Mouse (Mus musculus): ENCODE measurements at regions not wholly inside any gene's neighbourhood (a gene's known extent, or its start where the extent isn't known, plus 50 kb on each side); places are given as distances from the start of the nearest gene placed in this dataset.

DNA sequence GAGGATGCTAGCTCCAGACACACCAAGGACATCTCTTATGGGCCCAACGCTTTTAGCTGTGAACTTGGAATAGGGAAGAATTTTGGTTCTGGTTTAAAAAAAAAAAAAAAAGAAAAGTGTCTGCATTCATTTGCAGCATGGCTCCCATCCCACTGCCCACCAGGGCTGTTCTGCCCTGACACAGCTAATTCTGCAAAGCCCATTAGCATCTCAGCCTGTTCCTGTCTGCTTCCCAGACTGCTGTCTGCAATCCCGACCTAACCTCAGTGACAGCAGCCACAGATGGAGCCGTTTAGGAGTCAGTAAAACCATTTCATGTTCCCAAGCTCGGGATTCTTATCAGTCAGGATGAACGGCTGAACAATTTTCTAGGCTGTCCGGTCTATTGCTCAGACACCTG, 537.8 kb downstream of the Grin2a start:
- Histone ChIP-seq H3K9me3 (replicated peaks) (no peaks in the 10 kb centered on the region), H3K4me1 (ENCODE audit: insufficient read depth, low read depth, low read length) (no peaks in the 10 kb centered on the region), H3K4me3 (ENCODE audit: low read depth, low read length) (no peak overlapping the region), H3K36me3 (replicated peaks) (no peaks in the 10 kb centered on the region), H3K27me3 (ENCODE audit: insufficient read depth, low read length) (no peaks in the 10 kb centered on the region)
- TF ChIP-seq TAL1 (conservative IDR thresholded peaks at IDR 0.05; ENCODE audit: low read depth, low read length) (no peak), POLR2AphosphoS5 (IDR thresholded peaks at IDR 0.05; ENCODE audit: insufficient replicate concordance, low read depth, low read length) (no peak), GATA2 (IDR thresholded peaks at IDR 0.05; ENCODE audit: borderline replicate concordance, low read depth, low read length) (no peak), CTCF (IDR thresholded peaks at IDR 0.05; ENCODE audit: low read depth, low read length) (no peak), GATA1 (IDR thresholded peaks at IDR 0.05; ENCODE audit: borderline replicate concordance, low read length) (no peak)
- ATAC-seq (ENCODE audit: extremely low read depth, insufficient number of reproducible peaks, low FRiP score, poor library complexity, severe bottlenecking) (no peak), DNase-seq (ENCODE audit: low spot score) (no peak)

DNA sequence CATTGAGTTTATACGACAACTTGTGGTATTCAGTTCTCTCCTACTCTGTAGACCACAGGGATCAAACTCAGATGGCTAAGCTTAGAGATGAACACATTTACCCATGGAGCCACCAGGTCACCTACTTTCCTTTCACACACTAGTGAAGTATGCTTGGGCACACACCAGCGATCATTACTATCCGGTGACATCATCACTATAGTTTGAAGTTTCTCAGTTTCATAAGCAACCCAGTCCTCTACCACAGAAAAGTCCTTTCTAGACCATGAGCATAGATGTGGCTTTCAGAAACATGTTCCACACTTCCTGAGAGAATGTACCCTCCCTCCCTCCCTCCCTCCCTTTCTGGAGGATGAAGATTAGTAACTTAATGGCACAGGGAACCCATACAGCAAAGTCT, 532.9 kb downstream of the Grin2a start:
- H3K9me3 ChIP-seq (replicated peaks): no peaks in the 10 kb centered on the region
- no peak for TF ChIP-seq TAL1 (conservative IDR thresholded peaks at IDR 0.05; ENCODE audit: low read depth, low read length)
- no peak for TF ChIP-seq GATA2 (IDR thresholded peaks at IDR 0.05; ENCODE audit: borderline replicate concordance, low read depth, low read length)
- no peak for TF ChIP-seq POLR2AphosphoS5 (IDR thresholded peaks at IDR 0.05; ENCODE audit: insufficient replicate concordance, low read depth, low read length)
- no peak for TF ChIP-seq GATA1 (IDR thresholded peaks at IDR 0.05; ENCODE audit: borderline replicate concordance, low read length)
- no peak for TF ChIP-seq CTCF (IDR thresholded peaks at IDR 0.05; ENCODE audit: low read depth, low read length)
- H3K4me3 ChIP-seq (ENCODE audit: low read depth, low read length): no peak overlapping the region
- H3K4me1 ChIP-seq (ENCODE audit: insufficient read depth, low read depth, low read length): no peaks in the 10 kb centered on the region
- H3K36me3 ChIP-seq (replicated peaks): no peaks in the 10 kb centered on the region
- H3K27me3 ChIP-seq (ENCODE audit: insufficient read depth, low read length): no peaks in the 10 kb centered on the region
- ATAC-seq (ENCODE audit: extremely low read depth, insufficient number of reproducible peaks, low FRiP score, poor library complexity, severe bottlenecking) (no peak), DNase-seq (ENCODE audit: low spot score) (no peak)

DNA sequence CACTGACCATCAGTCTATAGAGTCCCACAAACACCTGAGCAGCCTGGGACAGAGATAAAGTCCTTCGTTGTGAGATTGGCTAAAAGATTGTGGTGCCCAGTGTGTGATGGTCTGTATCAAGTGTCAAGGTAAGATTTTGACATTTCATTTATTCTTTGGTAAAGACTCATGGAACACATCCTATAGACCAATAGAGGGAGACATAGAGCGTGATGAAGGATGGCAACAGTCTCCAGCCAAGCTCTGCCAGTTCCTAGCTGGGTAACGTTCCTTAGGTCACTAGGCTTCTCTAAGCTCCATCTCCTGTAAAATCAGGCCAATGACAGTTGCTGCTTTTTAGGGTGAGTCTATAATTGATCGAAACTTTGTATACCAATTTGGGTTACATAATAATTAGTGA, 526.0 kb downstream of the Grin2a start:
- no peaks in the 10 kb centered on the region for H3K36me3 ChIP-seq (replicated peaks)
- TF ChIP-seq TAL1 (conservative IDR thresholded peaks at IDR 0.05; ENCODE audit: low read depth, low read length): no peak
- no peak for TF ChIP-seq GATA2 (IDR thresholded peaks at IDR 0.05; ENCODE audit: borderline replicate concordance, low read depth, low read length)
- no peak for TF ChIP-seq GATA1 (IDR thresholded peaks at IDR 0.05; ENCODE audit: borderline replicate concordance, low read length)
- no peak for TF ChIP-seq CTCF (IDR thresholded peaks at IDR 0.05; ENCODE audit: low read depth, low read length)
- no peak for TF ChIP-seq POLR2AphosphoS5 (IDR thresholded peaks at IDR 0.05; ENCODE audit: insufficient replicate concordance, low read depth, low read length)
- no peak for ATAC-seq (ENCODE audit: extremely low read depth, insufficient number of reproducible peaks, low FRiP score, poor library complexity, severe bottlenecking)
- H3K9me3 ChIP-seq (replicated peaks): no peaks in the 10 kb centered on the region
- no peak for DNase-seq (ENCODE audit: low spot score)
- no peaks in the 10 kb centered on the region for H3K27me3 ChIP-seq (ENCODE audit: insufficient read depth, low read length)
- H3K4me1 ChIP-seq (ENCODE audit: insufficient read depth, low read depth, low read length): no peaks in the 10 kb centered on the region
- H3K4me3 ChIP-seq (ENCODE audit: low read depth, low read length): no peak overlapping the region

DNA sequence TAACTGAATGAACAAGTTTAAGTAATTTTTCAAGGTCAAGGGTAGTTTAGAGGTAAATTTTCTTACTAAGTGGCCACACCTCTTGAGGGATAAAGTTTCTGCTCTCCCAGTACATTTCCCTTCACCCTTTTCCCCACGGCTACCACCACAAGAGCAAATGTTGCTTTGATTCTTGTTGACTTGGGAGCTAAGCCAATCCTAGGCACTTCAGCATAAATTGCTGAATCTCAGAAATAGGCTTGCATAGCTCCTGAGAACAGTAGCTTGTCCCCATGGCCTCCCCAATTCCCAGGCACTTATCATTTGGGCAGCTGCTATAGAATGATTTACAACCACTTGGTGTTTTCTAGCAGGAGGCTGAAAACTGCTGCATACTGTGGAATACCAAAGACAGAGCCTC, 510.1 kb downstream of the Grin2a start:
- H3K36me3 ChIP-seq (replicated peaks): no peaks in the 10 kb centered on the region
- ATAC-seq (ENCODE audit: extremely low read depth, insufficient number of reproducible peaks, low FRiP score, poor library complexity, severe bottlenecking) (no peak), DNase-seq (ENCODE audit: low spot score) (no peak)
- no peak overlapping the region for H3K4me3 ChIP-seq (ENCODE audit: low read depth, low read length)
- H3K4me1 ChIP-seq (ENCODE audit: insufficient read depth, low read depth, low read length): no peaks in the 10 kb centered on the region
- no peaks in the 10 kb centered on the region for H3K9me3 ChIP-seq (replicated peaks)
- TF ChIP-seq TAL1 (conservative IDR thresholded peaks at IDR 0.05; ENCODE audit: low read depth, low read length) (no peak), POLR2AphosphoS5 (IDR thresholded peaks at IDR 0.05; ENCODE audit: insufficient replicate concordance, low read depth, low read length) (no peak), GATA2 (IDR thresholded peaks at IDR 0.05; ENCODE audit: borderline replicate concordance, low read depth, low read length) (no peak), GATA1 (IDR thresholded peaks at IDR 0.05; ENCODE audit: borderline replicate concordance, low read length) (no peak), CTCF (IDR thresholded peaks at IDR 0.05; ENCODE audit: low read depth, low read length) (no peak)
- H3K27me3 ChIP-seq (ENCODE audit: insufficient read depth, low read length): no peaks in the 10 kb centered on the region

DNA sequence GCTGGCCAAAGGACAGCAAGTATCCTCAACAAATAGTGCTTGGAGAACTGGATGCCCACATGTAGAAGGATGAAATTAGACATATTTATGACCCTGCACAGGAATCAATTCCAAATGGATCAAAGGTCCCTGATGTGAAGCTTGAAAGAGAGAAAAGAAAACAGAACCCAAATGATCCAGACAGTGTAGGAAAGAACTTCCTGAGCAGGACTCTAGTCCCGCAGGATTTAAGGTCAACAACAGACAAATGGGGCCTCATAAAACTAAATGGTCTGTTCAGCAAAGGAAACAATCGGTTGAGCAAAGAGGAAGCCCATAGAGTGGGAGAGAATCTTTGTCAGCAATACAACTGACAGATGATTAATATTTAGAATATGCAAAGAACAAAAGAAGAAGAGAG, 497.1 kb downstream of the Grin2a start:
- Histone ChIP-seq H3K27me3 (ENCODE audit: insufficient read depth, low read length) (no peaks in the 10 kb centered on the region), H3K9me3 (replicated peaks) (no peaks in the 10 kb centered on the region), H3K36me3 (replicated peaks) (no peaks in the 10 kb centered on the region), H3K4me1 (ENCODE audit: insufficient read depth, low read depth, low read length) (no peaks in the 10 kb centered on the region), H3K4me3 (ENCODE audit: low read depth, low read length) (no peak overlapping the region)
- no peak for DNase-seq (ENCODE audit: low spot score)
- no peak for ATAC-seq (ENCODE audit: extremely low read depth, insufficient number of reproducible peaks, low FRiP score, poor library complexity, severe bottlenecking)
- TF ChIP-seq GATA1 (IDR thresholded peaks at IDR 0.05; ENCODE audit: borderline replicate concordance, low read length): no peak
- no peak for TF ChIP-seq GATA2 (IDR thresholded peaks at IDR 0.05; ENCODE audit: borderline replicate concordance, low read depth, low read length)
- TF ChIP-seq POLR2AphosphoS5 (IDR thresholded peaks at IDR 0.05; ENCODE audit: insufficient replicate concordance, low read depth, low read length): no peak
- TF ChIP-seq CTCF (IDR thresholded peaks at IDR 0.05; ENCODE audit: low read depth, low read length): no peak
- TF ChIP-seq TAL1 (conservative IDR thresholded peaks at IDR 0.05; ENCODE audit: low read depth, low read length): no peak

DNA sequence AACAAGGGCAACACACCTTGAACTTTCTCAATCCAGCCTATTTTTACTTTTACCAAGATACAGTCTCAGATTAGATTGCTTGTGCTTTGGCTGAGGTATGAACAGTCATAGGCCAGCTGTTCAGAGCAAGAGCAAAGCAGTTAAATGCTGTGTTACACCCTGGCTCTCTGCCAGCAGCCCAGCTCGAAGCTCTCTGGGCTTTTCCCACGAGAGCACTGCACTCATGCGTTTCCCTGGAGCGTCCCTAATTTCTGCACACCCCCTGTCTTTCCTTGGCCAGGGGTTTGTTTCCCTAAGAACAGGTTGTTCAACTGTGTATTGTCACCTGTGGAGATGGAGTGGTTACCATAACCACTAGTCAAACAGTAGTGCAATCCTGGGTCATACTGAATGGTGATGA, 493.6 kb downstream of the Grin2a start:
- no peak overlapping the region for H3K4me3 ChIP-seq (ENCODE audit: low read depth, low read length)
- no peaks in the 10 kb centered on the region for H3K36me3 ChIP-seq (replicated peaks)
- no peak for TF ChIP-seq GATA1 (IDR thresholded peaks at IDR 0.05; ENCODE audit: borderline replicate concordance, low read length)
- no peak for TF ChIP-seq POLR2AphosphoS5 (IDR thresholded peaks at IDR 0.05; ENCODE audit: insufficient replicate concordance, low read depth, low read length)
- no peak for TF ChIP-seq TAL1 (conservative IDR thresholded peaks at IDR 0.05; ENCODE audit: low read depth, low read length)
- TF ChIP-seq GATA2 (IDR thresholded peaks at IDR 0.05; ENCODE audit: borderline replicate concordance, low read depth, low read length): no peak
- no peak for TF ChIP-seq CTCF (IDR thresholded peaks at IDR 0.05; ENCODE audit: low read depth, low read length)
- no peaks in the 10 kb centered on the region for H3K9me3 ChIP-seq (replicated peaks)
- ATAC-seq (ENCODE audit: extremely low read depth, insufficient number of reproducible peaks, low FRiP score, poor library complexity, severe bottlenecking) (no peak), DNase-seq (ENCODE audit: low spot score) (no peak)
- no peaks in the 10 kb centered on the region for H3K4me1 ChIP-seq (ENCODE audit: insufficient read depth, low read depth, low read length)
- H3K27me3 ChIP-seq (ENCODE audit: insufficient read depth, low read length): no peaks in the 10 kb centered on the region
